Mouse (Mus musculus): ENCODE measurements around the gene 4930452B06Rik.

DNA sequence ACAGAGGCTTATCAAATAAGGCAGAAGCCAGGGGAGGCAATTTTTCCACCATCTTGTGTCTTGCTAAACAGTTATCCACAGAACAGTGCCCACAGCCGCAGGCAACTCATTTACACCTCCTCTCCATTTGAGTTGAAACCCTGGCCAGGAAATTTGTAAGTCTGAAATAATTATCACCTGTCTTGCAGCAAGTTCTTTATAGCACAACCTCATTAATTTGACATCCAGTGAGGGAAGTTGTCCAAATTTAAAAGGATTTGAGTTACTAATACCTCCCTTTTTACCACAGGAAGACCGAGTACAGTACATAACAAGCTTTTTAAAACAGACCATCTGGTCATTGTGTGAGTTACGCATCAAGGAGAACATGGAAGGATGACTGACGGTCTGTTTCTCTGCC, 154.8 kb downstream of the 4930452B06Rik start:
- TF ChIP-seq CTCF (IDR thresholded peaks at IDR 0.05; ENCODE audit: low read depth) = no peak
- TF ChIP-seq EP300 (IDR thresholded peaks at IDR 0.05; ENCODE audit: low read depth) = no peak
